22 mouse cellular contexts compared by ENCODE assay signal in genomic region chr17:63369631-63370310, GRCm38 (mm10).
DNase-seq lines count a peak whose midpoint lies in the region; ATAC-seq and TF ChIP-seq lines count a peak whose summit lies in the region.
"Had no signal": no experiment of that assay in that cellular context is flagged by ENCODE, and none has a peak within 500 bp of the region (broad histone marks: within the 10 kb centered on the region; RNA-seq: fewer than 3 reads in every experiment).

No protein-coding gene starts in this region.

- no peak for TF ChIP-seq CTCF in kidney, postnatal 0 days (IDR thresholded peaks at IDR 0.05; ENCODE audit: low read depth)

- no peaks in the 10 kb centered on the region for H3K9me3 ChIP-seq in kidney, postnatal 0 days (replicated peaks; ENCODE audit: low read length)
- H3K9me3 ChIP-seq: forebrain, embryonic 12.5 days; G1E; hindbrain, embryonic 12.5 days; liver, embryonic 13.5 days; neural tube, embryonic 15.5 days had no signal

- ATAC-seq in kidney, postnatal 0 days (replicated peaks; ENCODE audit: low FRiP score, low read depth) = no peak
- peak; percentile 57; the same call in 1 of the 2 replicates for ATAC-seq in megakaryocyte, adult 5-6 weeks (ENCODE audit: poor library complexity, severe bottlenecking)
- no peak for ATAC-seq in erythroid progenitor cell, adult 5-6 weeks (replicated peaks; ENCODE audit: low FRiP score, poor library complexity, severe bottlenecking)
- ATAC-seq: inflammation-experienced regulatory T-cells, adult 6 months had no signal

- DNase-seq in kidney, postnatal 0 days (ENCODE audit: low spot score) = peak; percentile 28
- no peak for DNase-seq in kidney, adult 11 months
- peak; percentile 45 to 58 for DNase-seq in spleen, postnatal 36 days (ENCODE audit: low spot score in 2 of 2)
- no peak for DNase-seq in spleen, postnatal 14 days (ENCODE audit: low spot score in 2 of 2)
- DNase-seq in thymus, postnatal 0 days (ENCODE audit: low spot score) = no peak
- no peak for DNase-seq in frontal cortex, postnatal 25 days (ENCODE audit: low spot score in 2 of 2)
- DNase-seq: adrenal gland, adult 8-10 months; cerebellum, adult 11 months; cerebellum, postnatal 25 days; heart, postnatal 10 days; kidney, postnatal 14 days; liver, embryonic 13.5 days; spleen, adult 18-20 months; thymus, postnatal 25 days had no signal

- no peak overlapping the region for H3K4me2 ChIP-seq in kidney, postnatal 0 days (ENCODE audit: low read length)
- H3K4me2 ChIP-seq: forebrain, embryonic 12.5 days; hindbrain, embryonic 12.5 days; liver, embryonic 13.5 days; neural tube, embryonic 15.5 days had no signal

- H3K4me3 ChIP-seq in kidney, postnatal 0 days (replicated peaks; ENCODE audit: low read depth, low read length) = no peak overlapping the region
- H3K4me3 ChIP-seq: forebrain, embryonic 12.5 days; hindbrain, embryonic 12.5 days; left cerebral cortex, adult 2 months; liver, embryonic 13.5 days; neural tube, embryonic 15.5 days had no signal

- H3K36me3 ChIP-seq in kidney, postnatal 0 days (ENCODE audit: insufficient read depth, low read length) = no peaks in the 10 kb centered on the region
- H3K36me3 ChIP-seq: forebrain, embryonic 12.5 days; hindbrain, embryonic 12.5 days; liver, embryonic 13.5 days; neural tube, embryonic 15.5 days had no signal

- no peaks in the 10 kb centered on the region for H3K4me1 ChIP-seq in kidney, postnatal 0 days (replicated peaks; ENCODE audit: insufficient read depth, low read length)
- H3K4me1 ChIP-seq: liver, embryonic 13.5 days had no signal

- H3K9ac ChIP-seq in kidney, postnatal 0 days (ENCODE audit: low read depth, low read length) = no peak overlapping the region
- H3K9ac ChIP-seq: forebrain, embryonic 12.5 days; hindbrain, embryonic 12.5 days; liver, embryonic 13.5 days; neural tube, embryonic 15.5 days had no signal

- H3K27me3 ChIP-seq in kidney, postnatal 0 days (ENCODE audit: insufficient read depth, low read length) = no peaks in the 10 kb centered on the region
- H3K27me3 ChIP-seq: forebrain, embryonic 12.5 days; hindbrain, embryonic 12.5 days; liver, embryonic 13.5 days; neural tube, embryonic 15.5 days had no signal

- no peak overlapping the region for H3K27ac ChIP-seq in kidney, postnatal 0 days
- H3K27ac ChIP-seq: forebrain, embryonic 12.5 days; hindbrain, embryonic 12.5 days; left cerebral cortex, adult 2 months; liver, embryonic 13.5 days; neural tube, embryonic 15.5 days had no signal

- 58% methylated on average over 8 of the region's 8 CpGs for WGBS in kidney, postnatal 0 days

Comparison
In these comparisons a context has a peak if more than half of its experiments do, and no peak if none do; other contexts are left out.
1. DNase-seq: peak in kidney, postnatal 0 days (single experiment) and spleen, postnatal 36 days (2 of 2); none in kidney, adult 11 months (single experiment), spleen, postnatal 14 days (0 of 2), thymus, postnatal 0 days (single experiment) and frontal cortex, postnatal 25 days (0 of 2).